Mouse (Mus musculus): ENCODE data around the gene Btg1. TPM values are rescaled to one million over a fixed set of nuclear protein-coding genes. Genes with fewer than 3 reads are reported as not detected.

Gene Btg1
- polyA plus RNA-seq, 1 experiment, result 1.6 TPM

- TF ChIP-seq TAL1 (IDR thresholded peaks at IDR 0.05; ENCODE audit: low read length) (no peak), GATA1 (IDR thresholded peaks at IDR 0.05; ENCODE audit: low read length) (no peak)
- Histone ChIP-seq H3K36me3 (ENCODE audit: control insufficient read depth) (no peaks in the 10 kb centered on the region), H3K4me3 (replicated peaks) (no peak overlapping the region), H3K27me3 (ENCODE audit: control insufficient read depth) (no peaks in the 10 kb centered on the region), H3K4me1 (ENCODE audit: control insufficient read depth) (no peaks in the 10 kb centered on the region), H3K9me3 (ENCODE audit: control insufficient read depth, low read length) (no peaks in the 10 kb centered on the region)
These were observed 30.0 kb upstream of the Btg1 start for GRCm38 (mm10) chr10:96586881-96587217.

GRCm38 (mm10) chr10:96588233-96588632 lies 28.6 kb upstream of the Btg1 start:
- Histone ChIP-seq H3K27me3 (ENCODE audit: control insufficient read depth) (no peaks in the 10 kb centered on the region), H3K4me3 (replicated peaks) (no peak overlapping the region), H3K4me1 (ENCODE audit: control insufficient read depth) (no peaks in the 10 kb centered on the region), H3K36me3 (ENCODE audit: control insufficient read depth) (no peaks in the 10 kb centered on the region), H3K9me3 (ENCODE audit: control insufficient read depth, low read length) (no peaks in the 10 kb centered on the region)
- TF ChIP-seq GATA1 (IDR thresholded peaks at IDR 0.05; ENCODE audit: low read length), result no peak
- no peak for TF ChIP-seq TAL1 (IDR thresholded peaks at IDR 0.05; ENCODE audit: low read length)

GRCm38 (mm10) chr10:96589781-96590180 lies 27.0 kb upstream of the Btg1 start:
- Histone ChIP-seq H3K4me1 (ENCODE audit: control insufficient read depth) (no peaks in the 10 kb centered on the region), H3K4me3 (replicated peaks) (no peak overlapping the region)
- no peak for TF ChIP-seq GATA1 (IDR thresholded peaks at IDR 0.05; ENCODE audit: low read length)
- no peak for TF ChIP-seq TAL1 (IDR thresholded peaks at IDR 0.05; ENCODE audit: low read length)

DNA sequence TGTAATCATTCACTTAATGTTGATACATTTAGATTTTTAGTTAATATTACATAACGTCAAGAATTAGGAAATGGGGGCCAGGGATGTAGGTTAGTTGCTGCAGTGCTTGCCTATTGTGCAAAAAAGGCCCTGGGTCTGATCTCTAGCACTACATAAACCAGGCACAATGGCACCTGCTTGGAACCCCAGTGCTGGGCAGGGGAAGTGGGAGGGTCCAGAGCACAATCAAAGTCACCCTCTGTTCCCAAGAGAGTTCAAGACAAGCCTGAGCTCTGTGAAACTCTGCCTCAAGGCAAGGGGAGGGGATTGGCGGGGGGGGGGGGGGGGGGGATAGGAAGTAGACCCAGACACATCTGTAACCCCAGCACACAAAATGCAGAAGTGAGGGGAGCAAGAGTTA lies 24.7 kb upstream of the Btg1 start:
- no peaks in the 10 kb centered on the region for H3K4me1 ChIP-seq (ENCODE audit: control insufficient read depth)
- H3K9me3 ChIP-seq (ENCODE audit: control insufficient read depth, low read length), result no peaks in the 10 kb centered on the region
- H3K4me3 ChIP-seq (replicated peaks), result no peak overlapping the region
- H3K36me3 ChIP-seq (ENCODE audit: control insufficient read depth), result no peaks in the 10 kb centered on the region
- no peak for TF ChIP-seq TAL1 (IDR thresholded peaks at IDR 0.05; ENCODE audit: low read length)
- TF ChIP-seq GATA1 (IDR thresholded peaks at IDR 0.05; ENCODE audit: low read length), result no peak
- no peaks in the 10 kb centered on the region for H3K27me3 ChIP-seq (ENCODE audit: control insufficient read depth)

More at GRCm38 (mm10) chr10:96589781-96590180, 27.0 kb upstream of the Btg1 start:
- no peaks in the 10 kb centered on the region for H3K36me3 ChIP-seq (ENCODE audit: control insufficient read depth)
- H3K9me3 ChIP-seq (ENCODE audit: control insufficient read depth, low read length), result no peaks in the 10 kb centered on the region
- H3K27me3 ChIP-seq (ENCODE audit: control insufficient read depth), result no peaks in the 10 kb centered on the region

DNA sequence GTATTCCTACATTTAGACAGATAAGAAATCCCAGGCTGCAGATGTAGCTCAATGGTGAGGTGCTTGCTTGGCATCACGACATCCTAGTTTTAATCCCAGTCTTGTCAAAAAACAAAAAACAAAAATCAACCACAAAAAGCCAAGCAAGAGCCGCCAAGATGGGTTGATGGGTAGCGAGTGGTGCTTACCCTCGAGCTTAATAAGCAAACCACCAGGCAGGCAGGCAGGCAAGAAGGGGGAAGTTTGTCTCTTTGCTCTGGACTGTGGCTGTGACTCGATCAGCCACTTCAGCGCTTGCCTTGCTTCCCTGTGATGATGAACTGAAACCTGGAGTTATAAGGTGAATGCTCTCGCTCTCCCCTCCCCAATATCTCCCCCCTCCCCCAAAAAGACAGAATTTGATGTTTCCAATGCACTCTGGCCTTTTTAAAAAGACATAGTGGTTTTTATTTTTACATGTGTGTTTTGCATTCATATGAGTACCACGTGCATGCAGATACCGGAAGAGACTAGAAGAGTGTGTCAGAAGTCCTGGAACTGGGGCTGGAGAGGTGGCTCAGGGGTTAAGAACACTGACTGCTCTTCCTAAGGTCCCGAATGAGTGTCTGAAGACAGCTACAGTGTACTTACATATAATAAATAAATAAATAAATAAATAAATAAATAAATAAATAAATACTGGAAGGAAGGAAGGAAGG lies 21.2 kb upstream of the Btg1 start:
- Histone ChIP-seq H3K4me3 (replicated peaks) (no peak overlapping the region), H3K27me3 (ENCODE audit: control insufficient read depth) (no peaks in the 10 kb centered on the region), H3K9me3 (ENCODE audit: control insufficient read depth, low read length) (no peaks in the 10 kb centered on the region), H3K36me3 (ENCODE audit: control insufficient read depth) (no peaks in the 10 kb centered on the region), H3K4me1 (ENCODE audit: control insufficient read depth) (no peaks in the 10 kb centered on the region)
- no peak for TF ChIP-seq GATA1 (IDR thresholded peaks at IDR 0.05; ENCODE audit: low read length)
- no peak for TF ChIP-seq TAL1 (IDR thresholded peaks at IDR 0.05; ENCODE audit: low read length)

GRCm38 (mm10) chr10:96596411-96596810 lies 20.4 kb upstream of the Btg1 start:
- Histone ChIP-seq H3K36me3 (ENCODE audit: control insufficient read depth) (no peaks in the 10 kb centered on the region), H3K4me3 (replicated peaks) (no peak overlapping the region), H3K9me3 (ENCODE audit: control insufficient read depth, low read length) (no peaks in the 10 kb centered on the region), H3K4me1 (ENCODE audit: control insufficient read depth) (no peaks in the 10 kb centered on the region), H3K27me3 (ENCODE audit: control insufficient read depth) (no peaks in the 10 kb centered on the region)
- TF ChIP-seq GATA1 (IDR thresholded peaks at IDR 0.05; ENCODE audit: low read length), result no peak
- TF ChIP-seq TAL1 (IDR thresholded peaks at IDR 0.05; ENCODE audit: low read length), result no peak

GRCm38 (mm10) chr10:96599641-96600040 lies 17.2 kb upstream of the Btg1 start:
- H3K36me3 ChIP-seq (ENCODE audit: control insufficient read depth), result no peaks in the 10 kb centered on the region
- no peaks in the 10 kb centered on the region for H3K4me1 ChIP-seq (ENCODE audit: control insufficient read depth)
- no peak for TF ChIP-seq GATA1 (IDR thresholded peaks at IDR 0.05; ENCODE audit: low read length)
- TF ChIP-seq TAL1 (IDR thresholded peaks at IDR 0.05; ENCODE audit: low read length), result no peak
- H3K27me3 ChIP-seq (ENCODE audit: control insufficient read depth), result no peaks in the 10 kb centered on the region
- no peak overlapping the region for H3K4me3 ChIP-seq (replicated peaks)
- H3K9me3 ChIP-seq (ENCODE audit: control insufficient read depth, low read length), result no peaks in the 10 kb centered on the region

DNA sequence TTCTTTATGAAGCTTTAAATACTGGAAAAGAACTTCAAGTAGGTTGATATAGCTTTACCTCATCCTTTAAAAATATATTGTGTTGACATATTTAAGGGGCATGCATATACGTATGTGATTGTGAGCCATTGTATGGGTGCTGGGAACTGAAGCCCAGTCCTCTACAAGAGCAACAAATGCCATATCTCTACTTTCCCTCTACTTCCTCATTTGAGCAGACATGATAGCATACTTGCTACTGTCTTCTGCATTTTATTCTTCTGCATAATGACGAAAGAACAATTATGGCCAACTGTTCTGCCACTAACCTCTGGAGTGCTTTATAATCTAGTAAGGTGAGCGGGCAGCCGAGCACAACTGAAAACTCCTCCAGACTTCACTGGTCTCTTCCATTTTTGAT lies 15.1 kb upstream of the Btg1 start:
- H3K27me3 ChIP-seq (ENCODE audit: control insufficient read depth), result no peaks in the 10 kb centered on the region
- no peaks in the 10 kb centered on the region for H3K9me3 ChIP-seq (ENCODE audit: control insufficient read depth, low read length)
- H3K4me1 ChIP-seq (ENCODE audit: control insufficient read depth), result no peaks in the 10 kb centered on the region
- no peaks in the 10 kb centered on the region for H3K36me3 ChIP-seq (ENCODE audit: control insufficient read depth)
- TF ChIP-seq TAL1 (IDR thresholded peaks at IDR 0.05; ENCODE audit: low read length) (no peak), GATA1 (IDR thresholded peaks at IDR 0.05; ENCODE audit: low read length) (no peak)
- no peak overlapping the region for H3K4me3 ChIP-seq (replicated peaks)

- TF ChIP-seq GATA1 (IDR thresholded peaks at IDR 0.05; ENCODE audit: low read length) (no peak), TAL1 (IDR thresholded peaks at IDR 0.05; ENCODE audit: low read length) (no peak)
- Histone ChIP-seq H3K36me3 (ENCODE audit: control insufficient read depth) (no peaks in the 10 kb centered on the region), H3K4me1 (ENCODE audit: control insufficient read depth) (peaks cover 3% of the 10 kb centered on the region), H3K9me3 (ENCODE audit: control insufficient read depth, low read length) (no peaks in the 10 kb centered on the region), H3K27me3 (ENCODE audit: control insufficient read depth) (no peaks in the 10 kb centered on the region), H3K4me3 (replicated peaks) (no peak overlapping the region)
These were observed 14.5 kb upstream of the Btg1 start for GRCm38 (mm10) chr10:96602339-96602738.

- H3K9me3 ChIP-seq (ENCODE audit: control insufficient read depth, low read length), result no peaks in the 10 kb centered on the region
- no peaks in the 10 kb centered on the region for H3K27me3 ChIP-seq (ENCODE audit: control insufficient read depth)
- peaks cover 9% of the 10 kb centered on the region for H3K4me1 ChIP-seq (ENCODE audit: control insufficient read depth)
- H3K4me3 ChIP-seq (replicated peaks), result no peak overlapping the region
- no peak for TF ChIP-seq GATA1 (IDR thresholded peaks at IDR 0.05; ENCODE audit: low read length)
- TF ChIP-seq TAL1 (IDR thresholded peaks at IDR 0.05; ENCODE audit: low read length), result no peak
- no peaks in the 10 kb centered on the region for H3K36me3 ChIP-seq (ENCODE audit: control insufficient read depth)
These were observed 11.6 kb upstream of the Btg1 start for GRCm38 (mm10) chr10:96605168-96605567.
